ENCODE assay signal across 8 mouse cellular contexts in the genomic region with DNA sequence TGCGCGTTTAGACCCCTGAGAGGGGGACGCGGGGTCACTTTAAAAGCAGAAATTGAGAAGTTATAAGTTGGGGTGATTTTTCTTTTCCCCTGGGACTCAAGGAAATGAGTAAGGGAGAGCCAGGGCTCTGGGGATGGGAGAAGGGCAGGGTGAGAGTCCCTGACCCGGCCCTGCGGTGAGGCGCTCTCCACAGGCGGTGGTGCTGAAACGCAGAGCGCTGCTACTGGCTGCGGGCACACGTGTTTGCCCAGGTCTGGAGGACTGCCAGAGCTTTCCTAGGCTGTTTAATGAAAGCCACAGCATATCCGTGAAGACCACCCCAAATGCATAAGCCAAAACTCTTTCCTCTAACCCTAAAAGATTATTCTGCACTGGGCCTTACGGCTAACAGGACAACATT. TPM values are rescaled to one million over a fixed set of nuclear protein-coding genes. Genes with fewer than 3 reads are reported as not detected.
DNase-seq lines count a peak whose midpoint lies in the region; ATAC-seq and TF ChIP-seq lines count a peak whose summit lies in the region.

No protein-coding gene starts in this region.

- WGBS in thymus, adult 2 months = 10% methylated on average over 14 of the region's 14 CpGs
- WGBS in embryonic facial prominence, embryonic 11.5 days = 5% methylated on average over 14 of the region's 14 CpGs
- WGBS in heart, embryonic 11.5 days (ENCODE audit: insufficient replicate concordance) = 4% methylated on average over 14 of the region's 14 CpGs
- WGBS in liver, postnatal 0 days (ENCODE audit: insufficient replicate concordance) = 11% methylated on average over 14 of the region's 14 CpGs
- WGBS in olfactory bulb, adult 2 months = 6% methylated on average over 14 of the region's 14 CpGs

- peaks cover 3% of the 10 kb centered on the region; the same call in 1 of the 2 replicates for H3K27me3 ChIP-seq in thymus, adult 2 months (ENCODE audit: control insufficient read depth, insufficient read depth, low read length)
- H3K27me3 ChIP-seq in embryonic facial prominence, embryonic 11.5 days (ENCODE audit: control insufficient read depth, insufficient read depth, low read length) = peaks cover 22% of the 10 kb centered on the region
- H3K27me3 ChIP-seq in heart, embryonic 11.5 days (ENCODE audit: control insufficient read depth, insufficient read depth, low read length) = peaks cover 36% of the 10 kb centered on the region
- H3K27me3 ChIP-seq in liver, postnatal 0 days (ENCODE audit: insufficient read depth, low read length) = peaks cover 37% of the 10 kb centered on the region

- no peaks in the 10 kb centered on the region for H3K4me1 ChIP-seq in thymus, adult 2 months (replicated peaks; ENCODE audit: control insufficient read depth, insufficient read depth, low read length)
- 0 out of 2 replicates have a peak, but pooled peaks cover 5% of the 10 kb centered on the region for H3K4me1 ChIP-seq in embryonic facial prominence, embryonic 11.5 days (ENCODE audit: control insufficient read depth, insufficient read depth, low read length)
- H3K4me1 ChIP-seq in heart, embryonic 11.5 days (ENCODE audit: control insufficient read depth, insufficient read depth, low read length) = peaks cover 14% of the 10 kb centered on the region
- peaks cover 4% of the 10 kb centered on the region; the same call in 1 of the 2 replicates for H3K4me1 ChIP-seq in liver, postnatal 0 days (ENCODE audit: insufficient read depth)
- H3K4me1 ChIP-seq in olfactory bulb, adult 2 months (ENCODE audit: control insufficient read depth, insufficient read depth, low read length) = peaks cover 7% of the 10 kb centered on the region

- no peak for TF ChIP-seq POLR2A in thymus, adult 2 months (IDR thresholded peaks at IDR 0.05; ENCODE audit: control insufficient read depth, extremely low read depth, insufficient read depth, low read length, poor library complexity)
- no peak for TF ChIP-seq POLR2A in olfactory bulb, adult 2 months (IDR thresholded peaks at IDR 0.05; ENCODE audit: insufficient read depth, low read depth, low read length)

- TF ChIP-seq EP300 in liver, postnatal 0 days (IDR thresholded peaks at IDR 0.05; ENCODE audit: low read depth) = no peak

- no peak overlapping the region for H3K27ac ChIP-seq in thymus, adult 2 months (ENCODE audit: control insufficient read depth, insufficient read depth, low read length)
- H3K27ac ChIP-seq in embryonic facial prominence, embryonic 11.5 days (replicated peaks; ENCODE audit: low read depth, low read length) = no peak overlapping the region
- H3K27ac ChIP-seq in heart, embryonic 11.5 days (ENCODE audit: low read depth, low read length) = no peak overlapping the region
- H3K27ac ChIP-seq in liver, postnatal 0 days (ENCODE audit: low read depth) = no peak overlapping the region
- H3K27ac ChIP-seq in olfactory bulb, adult 2 months (ENCODE audit: insufficient read depth, low read depth, low read length) = no peak overlapping the region

- H3K36me3 ChIP-seq in thymus, adult 2 months (ENCODE audit: control insufficient read depth, insufficient read depth, low read length) = no peaks in the 10 kb centered on the region
- H3K36me3 ChIP-seq in embryonic facial prominence, embryonic 11.5 days (replicated peaks; ENCODE audit: control insufficient read depth, insufficient read depth, low read depth, low read length) = no peaks in the 10 kb centered on the region
- H3K36me3 ChIP-seq in heart, embryonic 11.5 days (ENCODE audit: control insufficient read depth, insufficient read depth, low read length) = no peaks in the 10 kb centered on the region
- no peaks in the 10 kb centered on the region for H3K36me3 ChIP-seq in liver, postnatal 0 days (replicated peaks; ENCODE audit: insufficient read depth, low read length)

- peak; percentile 20 for DNase-seq in thymus, adult 2 months
- DNase-seq in thymus, adult 18-20 months = no peak
- DNase-seq in embryonic facial prominence, embryonic 11.5 days (ENCODE audit: low spot score) = peak; percentile 83
- peak; percentile 21 to 53 for DNase-seq in kidney, adult 8-10 months
- DNase-seq in liver, postnatal 0 days = peak; percentile 70
- peak; percentile 20 for DNase-seq in urinary bladder, postnatal 10 days (ENCODE audit: low spot score)

- no peak; the same call in 1 of the 2 replicates for ATAC-seq in embryonic facial prominence, embryonic 11.5 days (replicated peaks; ENCODE audit: insufficient number of reproducible peaks, low FRiP score, low TSS enrichment, low read depth)
- ATAC-seq in heart, embryonic 11.5 days (replicated peaks; ENCODE audit: insufficient number of reproducible peaks, low FRiP score, low TSS enrichment) = no peak
- ATAC-seq in liver, postnatal 0 days = 0 out of 2 replicates have a peak, but pooled peaks have one; percentile 40

- peak overlapping the region; percentile 84 for H3K4me2 ChIP-seq in embryonic facial prominence, embryonic 11.5 days (ENCODE audit: low read depth, low read length)
- H3K4me2 ChIP-seq in heart, embryonic 11.5 days = peak overlapping the region; percentile 80
- no peak overlapping the region for H3K4me2 ChIP-seq in liver, postnatal 0 days (ENCODE audit: low read depth, low read length)

- no peak overlapping the region for H3K9ac ChIP-seq in embryonic facial prominence, embryonic 11.5 days (replicated peaks; ENCODE audit: low read length)
- no peak overlapping the region for H3K9ac ChIP-seq in heart, embryonic 11.5 days (ENCODE audit: low read depth, low read length)
- H3K9ac ChIP-seq in liver, postnatal 0 days (replicated peaks) = no peak overlapping the region

- H3K9me3 ChIP-seq in embryonic facial prominence, embryonic 11.5 days (replicated peaks; ENCODE audit: control insufficient read depth, low read length) = no peaks in the 10 kb centered on the region
- H3K9me3 ChIP-seq in heart, embryonic 11.5 days (replicated peaks; ENCODE audit: control insufficient read depth, low read length) = no peaks in the 10 kb centered on the region
- no peaks in the 10 kb centered on the region for H3K9me3 ChIP-seq in liver, postnatal 0 days (ENCODE audit: low read length)

- H3K4me3 ChIP-seq in thymus, adult 2 months (ENCODE audit: control insufficient read depth, insufficient read depth, low read length) = no peak overlapping the region
- H3K4me3 ChIP-seq in embryonic facial prominence, embryonic 11.5 days (ENCODE audit: low read depth, low read length) = peak overlapping the region; percentile 49
- H3K4me3 ChIP-seq in heart, embryonic 11.5 days (ENCODE audit: low read depth, low read length) = peak overlapping the region; percentile 41
- no peak overlapping the region for H3K4me3 ChIP-seq in liver, postnatal 0 days (ENCODE audit: low read depth, low read length)
- H3K4me3 ChIP-seq in olfactory bulb, adult 2 months (ENCODE audit: insufficient read depth, low read depth, low read length) = peak overlapping the region; percentile 77

- no peak for TF ChIP-seq CTCF in thymus, adult 2 months (IDR thresholded peaks at IDR 0.05; ENCODE audit: borderline replicate concordance, control insufficient read depth, extremely low read depth, insufficient read depth, low read length, poor library complexity)
- TF ChIP-seq CTCF in liver, postnatal 0 days (IDR thresholded peaks at IDR 0.05; ENCODE audit: low read depth) = no peak
- TF ChIP-seq CTCF in olfactory bulb, adult 2 months (IDR thresholded peaks at IDR 0.05; ENCODE audit: insufficient read depth, low read depth, low read length) = no peak

RNA-seq across cellular contexts. Expression of a gene that starts 1.4 kb away (rescaled TPM):
- 0.66 and 1.1 TPM in 2 replicates for polyA plus RNA-seq in thymus, adult 2 months (2012; rRNA removed)
- 4.3 and 6.8 TPM in 2 replicates for polyA plus RNA-seq in embryonic facial prominence, embryonic 11.5 days (2014; fragmentation: Nextera tagmentation; extraction: Ambion mirVana)
- 0.92 and 0.93 TPM in 2 replicates for polyA plus RNA-seq in heart, embryonic 11.5 days (2014; fragmentation: Nextera tagmentation; extraction: Ambion mirVana)
- 0.06 and 0.09 TPM in 2 replicates for polyA plus RNA-seq in liver, postnatal 0 days (2015; fragmentation: Nextera tagmentation; extraction: Ambion mirVana)
- not detected in 2 replicates for polyA plus RNA-seq in olfactory bulb, adult 2 months (2012; ENCODE audit: insufficient read depth, insufficient read length, low replicate concordance, missing spikeins)

RNA-seq across cellular contexts. Expression of a gene that starts 53.8 kb away (rescaled TPM):
- polyA plus RNA-seq in thymus, adult 2 months (2012; rRNA removed) = 74.0 and 89.7 TPM in 2 replicates
- 42.8 and 44.6 TPM in 2 replicates for polyA plus RNA-seq in embryonic facial prominence, embryonic 11.5 days (2014; fragmentation: Nextera tagmentation; extraction: Ambion mirVana)
- polyA plus RNA-seq in heart, embryonic 11.5 days (2014; fragmentation: Nextera tagmentation; extraction: Ambion mirVana) = 31.6 and 34.9 TPM in 2 replicates
- 6.1 and 6.6 TPM in 2 replicates for polyA plus RNA-seq in liver, postnatal 0 days (2015; fragmentation: Nextera tagmentation; extraction: Ambion mirVana)
- 387 TPM in 1 of 2 replicates, not detected in the other for polyA plus RNA-seq in olfactory bulb, adult 2 months (2012; ENCODE audit: insufficient read depth, insufficient read length, low replicate concordance, missing spikeins)

Comparison
In these comparisons a context has a peak if more than half of its experiments do, and no peak if none do; other contexts are left out.
1. DNase-seq: peak in thymus, adult 2 months (single experiment), embryonic facial prominence, embryonic 11.5 days (single experiment), kidney, adult 8-10 months (2 of 2), liver, postnatal 0 days (single experiment) and urinary bladder, postnatal 10 days (single experiment); none in thymus, adult 18-20 months (0 of 2).
2. H3K4me3 ChIP-seq: peak in embryonic facial prominence, embryonic 11.5 days (single experiment), heart, embryonic 11.5 days (single experiment) and olfactory bulb, adult 2 months (single experiment); none in thymus, adult 2 months (single experiment) and liver, postnatal 0 days (single experiment).